Mouse (Mus musculus) limb, embryonic 14.5 days (tissue): ENCODE data around the gene Tmem221. TPM values are rescaled to one million over a fixed set of nuclear protein-coding genes. Genes with fewer than 3 reads are reported as not detected.

Experiments
- ATAC-seq: fragments of 200-750 bp; cut with Nextera tagmentation; 2 replicates; pipeline ENCODE4 v1.8.0; 2017; ENCODE audit warnings: low read depth, moderate number of reproducible peaks, moderate TSS enrichment; ENCODE audit not compliant: low FRiP score
- DNase-seq: peaks from one replicate; pipeline ENCODE4 v3.0.0-alpha.2; 2015; ENCODE audit warnings: low spot score
- H3K27ac ChIP-seq: fragments of 300-500 bp; sonication (generic); replicated peaks from 2 replicates; pipeline ENCODE4 v1.5.1; 2014; ENCODE audit warnings: low read depth, mild to moderate bottlenecking, low read length, moderate library complexity, mixed read lengths
- H3K27me3 ChIP-seq: fragments of 300-500 bp; sonication (generic); 2 replicates; pipeline ENCODE4 v1.6.1; 2014; ENCODE audit warnings: low read length, mixed read lengths; ENCODE audit not compliant: control insufficient read depth, insufficient read depth
- H3K36me3 ChIP-seq: fragments of 300-500 bp; sonication (generic); 2 replicates; pipeline ENCODE4 v1.6.1; 2014; ENCODE audit warnings: mild to moderate bottlenecking, low read length, moderate library complexity, mixed read lengths; ENCODE audit not compliant: control insufficient read depth, insufficient read depth
- H3K4me1 ChIP-seq: fragments of 300-500 bp; sonication (generic); 2 replicates; pipeline ENCODE4 v1.6.1; 2014; ENCODE audit warnings: antibody characterized with exemption, low read length, mixed read lengths; ENCODE audit not compliant: control insufficient read depth, insufficient read depth
- H3K4me2 ChIP-seq: fragments of 300-500 bp; sonication (generic); replicated peaks from 2 replicates; pipeline ENCODE4 v1.6.1; 2014; ENCODE audit warnings: low read depth, mild to moderate bottlenecking, low read length, moderate library complexity; ENCODE audit not compliant: severe bottlenecking
- H3K4me3 ChIP-seq: fragments of 300-500 bp; sonication (generic); replicated peaks from 2 replicates; pipeline ENCODE4 v1.5.1; 2014; ENCODE audit warnings: low read length
- H3K9ac ChIP-seq: fragments of 300-500 bp; sonication (generic); 2 replicates; pipeline ENCODE4 v1.6.1; 2014; ENCODE audit warnings: mild to moderate bottlenecking, low read depth, low read length, moderate library complexity; ENCODE audit not compliant: severe bottlenecking
- H3K9me3 ChIP-seq: fragments of 300-500 bp; sonication (generic); 2 replicates; pipeline ENCODE4 v1.6.1; 2016; ENCODE audit warnings: low read length; ENCODE audit not compliant: control insufficient read depth
- POLR2A ChIP-seq: fragments of 200-500 bp; IDR thresholded peaks from 2 replicates; pipeline ENCODE4 v1.8.0; 2012; ENCODE audit warnings: inconsistent platforms, mild to moderate bottlenecking, moderate library complexity, borderline replicate concordance; ENCODE audit not compliant: insufficient read depth, insufficient read length; ENCODE audit errors: extremely low read depth
- WGBS: fragments of 180-500 bp; shearing (Covaris S2); extraction: QIAGEN DNeasy Blood & Tissue Kit; methylation state at CpG from one replicate; pipeline ENCODE4 v1.1.7; 2014; 5-methylcytosine and 5-hydroxymethylcytosine counted together
- polyA plus RNA-seq, 2 experiments: library from polyadenylated mRNA; depleted of rRNA in 1 of 2; stranded (reverse) in 1 of 2; unstranded in 1 of 2; fragments of >200 nt; fragmentation: Nextera tagmentation in 1 of 2; extraction: Ambion mirVana in 1 of 2; gene quantifications; 2 replicates each; pipeline versions ENCODE4 v1.2.1 to v1.2.3; 2012 to 2014

The Tmem221 gene
- polyA plus RNA-seq, 2 experiments: 0.34 to 0.89 TPM

DNA sequence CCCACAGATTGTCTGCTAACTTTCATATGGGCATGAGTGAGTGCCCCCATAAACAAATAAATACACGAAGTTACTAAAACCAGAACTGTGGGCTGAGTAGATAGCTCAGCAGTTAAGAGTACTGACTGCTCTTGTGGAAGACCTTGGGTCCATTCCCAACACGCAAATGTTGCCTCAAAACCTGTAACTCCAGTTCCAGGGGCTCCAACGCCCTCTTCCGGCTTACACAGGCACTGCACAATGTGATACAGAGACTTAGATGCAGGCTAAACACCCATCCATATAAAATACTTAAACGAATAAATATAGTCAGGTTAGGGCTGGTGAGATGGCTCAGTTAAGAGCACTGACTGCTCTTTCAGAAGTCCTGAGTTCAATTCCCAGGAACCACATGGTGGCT, 43.6 kb downstream of the Tmem221 start:
- 77% methylated on average over 5 of the region's 5 CpGs for WGBS
- no peak for DNase-seq
- Histone ChIP-seq H3K4me1 (no peaks in the 10 kb centered on the region), H3K4me3 (no peak overlapping the region), H3K9ac (no peak overlapping the region), H3K27me3 (no peaks in the 10 kb centered on the region), H3K27ac (no peak overlapping the region), H3K9me3 (no peaks in the 10 kb centered on the region), H3K4me2 (no peak overlapping the region), H3K36me3 (no peaks in the 10 kb centered on the region)
- ATAC-seq: no peak
- TF ChIP-seq POLR2A: no peak

DNA sequence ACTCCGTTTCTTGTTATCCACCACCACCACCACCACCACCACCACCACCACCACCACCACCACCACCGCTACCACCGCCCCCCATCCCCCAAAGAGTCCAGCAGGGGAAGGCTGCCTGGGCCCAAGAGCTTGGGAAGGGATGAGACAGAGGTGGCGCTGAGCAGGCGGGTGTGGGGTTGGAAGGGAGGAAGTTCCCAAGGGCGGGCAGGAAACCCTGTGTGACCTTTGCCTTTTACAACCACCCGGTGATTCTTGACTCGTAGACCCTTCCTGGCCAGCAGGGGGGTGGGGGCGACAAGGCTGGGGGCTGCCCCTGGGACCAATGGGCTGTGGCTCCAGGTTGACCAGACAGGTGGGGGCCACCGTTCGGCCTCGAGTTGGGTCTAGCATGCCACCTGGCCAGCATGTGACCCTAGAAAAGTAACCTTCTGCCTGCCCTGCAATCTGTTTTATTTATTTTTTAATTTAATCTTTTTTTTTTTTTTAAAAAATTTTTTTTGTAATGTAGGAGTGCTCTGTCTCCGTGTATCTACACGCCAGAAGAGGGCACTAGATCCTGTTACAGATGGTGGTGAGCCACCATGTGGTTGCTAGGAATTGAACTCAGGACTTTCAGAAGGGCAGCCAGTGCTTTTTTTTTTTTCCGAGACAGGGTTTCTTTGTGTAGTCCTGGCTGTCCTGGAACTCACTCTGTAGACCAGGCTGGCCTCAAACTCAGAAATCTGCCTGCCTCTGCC, 45.5 kb downstream of the Tmem221 start:
- H3K9me3 ChIP-seq: no peaks in the 10 kb centered on the region
- peaks cover 8% of the 10 kb centered on the region for H3K27me3 ChIP-seq
- H3K27ac ChIP-seq: no peak overlapping the region
- no peaks in the 10 kb centered on the region for H3K4me1 ChIP-seq
- TF ChIP-seq POLR2A: no peak
- WGBS: 67% methylated on average over 13 of the region's 15 CpGs
- no peak overlapping the region for H3K4me3 ChIP-seq
- no peaks in the 10 kb centered on the region for H3K36me3 ChIP-seq
- DNase-seq: no peak
- H3K9ac ChIP-seq: no peak overlapping the region
- H3K4me2 ChIP-seq: no peak overlapping the region
- ATAC-seq: no peak

DNA sequence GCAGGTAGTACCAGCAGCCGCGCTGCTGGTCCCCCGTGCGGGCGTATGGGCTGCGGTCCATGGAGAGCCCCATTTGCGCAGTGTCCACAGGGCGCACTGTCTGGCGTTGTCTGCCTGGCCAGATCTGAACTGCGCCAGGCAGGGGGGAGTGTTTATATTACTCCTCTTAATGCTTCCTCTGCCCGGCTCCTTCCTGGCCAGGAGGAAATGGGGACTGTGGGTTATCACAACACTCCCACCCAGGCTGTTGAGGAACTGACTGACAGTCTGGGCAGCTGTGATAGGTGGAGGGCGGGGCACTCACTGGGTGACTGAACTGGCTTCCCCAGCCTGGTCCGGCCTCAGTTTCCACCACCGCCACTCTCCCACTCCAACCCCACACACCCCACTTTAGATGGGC, 47.0 kb downstream of the Tmem221 start, which contains the start of gene Plvap:
Gene Plvap, minus strand, starts transcription at position 109 of the 400 bp plus-strand sequence.
- ATAC-seq: no peak
- H3K4me2 ChIP-seq: no peak within 1 kb of the TSS
- H3K4me3 ChIP-seq: peak within 1 kb of the TSS; percentile 5; the same call in 1 of the 2 replicates
- no peak for DNase-seq
- WGBS: 41% methylated on average over 5 of the region's 14 CpGs
- H3K4me1 ChIP-seq: no peaks in the 10 kb centered on the region
- peaks cover 23% of the 10 kb centered on the region for H3K27me3 ChIP-seq
- H3K9me3 ChIP-seq: no peaks in the 10 kb centered on the region
- no peak for TF ChIP-seq POLR2A
- H3K27ac ChIP-seq: no peak within 1 kb of the TSS
- H3K9ac ChIP-seq: no peak within 1 kb of the TSS
- no peaks in the 10 kb centered on the region for H3K36me3 ChIP-seq

DNA sequence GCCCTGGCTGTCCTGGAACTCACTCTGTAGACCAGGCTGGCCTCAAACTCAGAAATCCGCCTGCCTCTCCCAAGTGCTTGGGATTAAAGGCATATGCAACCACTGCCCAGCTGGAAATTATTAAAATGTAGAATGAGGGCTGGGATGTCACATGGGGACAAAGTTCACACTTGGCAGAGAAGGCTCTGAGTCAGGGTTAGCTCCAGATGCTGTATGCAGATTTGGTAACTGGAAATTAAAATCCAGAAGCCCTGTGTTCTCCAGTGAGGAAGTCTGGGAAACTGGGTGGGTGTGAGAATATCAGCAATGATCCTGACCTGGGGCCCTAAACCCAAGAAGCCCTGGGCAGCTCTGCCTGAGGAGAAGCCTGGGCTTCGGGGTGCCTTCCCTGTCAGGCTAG, 49.4 kb downstream of the Tmem221 start:
- no peak for ATAC-seq
- WGBS: 47% methylated on average over 2 of the region's 2 CpGs
- H3K27me3 ChIP-seq: peaks cover 31% of the 10 kb centered on the region
- no peak overlapping the region for H3K27ac ChIP-seq
- no peaks in the 10 kb centered on the region for H3K4me1 ChIP-seq
- no peaks in the 10 kb centered on the region for H3K9me3 ChIP-seq
- H3K4me3 ChIP-seq: no peak overlapping the region
- H3K9ac ChIP-seq: no peak overlapping the region
- DNase-seq: no peak
- TF ChIP-seq POLR2A: no peak
- H3K36me3 ChIP-seq: no peaks in the 10 kb centered on the region
- no peak overlapping the region for H3K4me2 ChIP-seq

DNA sequence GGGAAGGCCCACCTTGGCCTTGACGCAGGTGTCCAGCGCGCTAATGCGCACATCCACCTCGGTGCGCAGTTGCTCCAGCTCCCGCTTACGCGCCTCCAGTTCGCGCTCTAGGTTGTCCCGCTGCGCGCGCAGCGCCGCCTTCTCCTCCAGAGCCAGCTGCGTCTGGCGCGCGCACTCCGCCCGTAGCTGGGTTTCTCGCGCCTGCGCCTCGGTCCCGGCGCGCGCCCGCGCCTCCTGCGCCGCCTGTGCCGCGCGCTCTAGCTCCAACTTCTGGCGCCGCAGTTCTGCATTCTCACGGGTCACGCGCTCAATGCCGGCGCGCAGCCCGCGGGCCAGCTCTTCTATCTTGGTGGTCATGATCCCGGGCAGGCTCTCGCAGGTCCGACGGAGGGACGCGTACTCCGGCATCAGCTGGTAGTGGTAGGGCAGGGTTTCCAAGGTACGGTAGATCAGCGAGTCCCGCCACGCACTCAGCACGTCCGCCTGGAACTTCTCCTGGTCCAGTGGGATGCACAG, 51.0 kb downstream of the Tmem221 start:
- WGBS: 3% methylated on average over 54 of the region's 61 CpGs
- Histone ChIP-seq H3K27me3 (peaks cover 31% of the 10 kb centered on the region), H3K9me3 (no peaks in the 10 kb centered on the region), H3K27ac (no peak overlapping the region), H3K36me3 (no peaks in the 10 kb centered on the region), H3K4me1 (no peaks in the 10 kb centered on the region), H3K9ac (peak overlapping the region; percentile 12; the same call in 1 of the 2 replicates), H3K4me3 (peak overlapping the region; percentile 38), H3K4me2 (peak overlapping the region; percentile 65)
- ATAC-seq (peak; percentile 75), DNase-seq (peak; percentile 91)
- TF ChIP-seq POLR2A: no peak
